Mouse (Mus musculus): ENCODE results near the gene Tnrc18. TPM values are rescaled to one million over a fixed set of nuclear protein-coding genes. Genes with fewer than 3 reads are reported as not detected.
A peak's percentile ranks its signal among the peaks of the same experiment; 100 is the strongest.

Gene Tnrc18
- polyA plus RNA-seq, 1 experiment from 2014 or later = 16.3 TPM

DNA sequence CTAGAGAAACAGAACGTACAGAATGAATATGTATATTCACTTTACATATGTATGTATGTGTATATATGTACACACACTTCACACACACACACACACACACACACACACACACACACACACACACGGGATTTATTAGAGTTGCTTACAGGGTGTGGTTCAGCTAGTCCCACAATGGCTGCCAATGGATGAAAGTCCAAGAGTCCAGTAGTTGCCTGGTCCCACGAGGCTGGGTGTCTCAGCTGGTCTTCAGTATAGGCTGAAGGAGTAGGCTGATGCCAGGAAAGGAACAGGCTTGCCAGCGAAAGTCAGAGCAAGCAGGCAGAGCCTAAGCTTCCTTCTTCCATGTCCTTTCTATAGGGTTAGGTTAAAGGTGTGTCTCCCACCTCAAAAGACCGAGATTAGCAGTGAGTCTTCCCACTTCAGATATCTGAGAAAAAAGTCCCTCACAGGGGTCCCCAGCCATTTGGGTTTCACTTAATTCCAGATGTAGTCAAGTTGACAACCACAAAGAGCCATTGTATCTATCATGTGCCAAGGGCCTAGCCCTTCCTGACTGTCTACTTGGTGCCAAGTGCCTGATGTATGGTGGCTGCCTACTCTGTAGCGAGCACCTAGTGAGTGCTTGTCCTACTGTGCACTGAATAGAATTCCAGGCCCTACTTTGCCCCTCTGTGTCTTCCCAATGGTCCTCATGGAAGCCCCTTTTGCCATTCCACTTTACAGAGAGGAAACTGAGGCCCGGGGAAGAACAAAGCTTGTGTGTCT, 33.6 kb upstream of the Tnrc18 start:
- WGBS = 82% methylated on average over 7 of the region's 7 CpGs
- ATAC-seq (replicated peaks; ENCODE audit: low FRiP score, low read depth) (no peak), DNase-seq (ENCODE audit: low spot score) (no peak)

GRCm38 (mm10) chr5:142850476-142850875, 33.0 kb upstream of the Tnrc18 start:
- Histone ChIP-seq H3K27ac (no peak overlapping the region), H3K9me3 (replicated peaks; ENCODE audit: low read length) (no peaks in the 10 kb centered on the region), H3K4me3 (replicated peaks; ENCODE audit: low read depth, low read length) (no peak overlapping the region), H3K36me3 (ENCODE audit: insufficient read depth, low read length) (no peaks in the 10 kb centered on the region), H3K27me3 (ENCODE audit: insufficient read depth, low read length) (no peaks in the 10 kb centered on the region), H3K4me1 (replicated peaks; ENCODE audit: insufficient read depth, low read length) (no peaks in the 10 kb centered on the region), H3K4me2 (ENCODE audit: low read length) (no peak overlapping the region), H3K9ac (ENCODE audit: low read depth, low read length) (no peak overlapping the region)
- WGBS = 65% methylated on average over 9 of the region's 9 CpGs
- ATAC-seq (replicated peaks; ENCODE audit: low FRiP score, low read depth) = no peak
- no peak for TF ChIP-seq CTCF (IDR thresholded peaks at IDR 0.05; ENCODE audit: low read depth)
- DNase-seq (ENCODE audit: low spot score) = no peak

More for the DNA sequence above, 33.6 kb upstream of the Tnrc18 start:
- H3K27ac ChIP-seq = no peak overlapping the region
- H3K9me3 ChIP-seq (replicated peaks; ENCODE audit: low read length) = no peaks in the 10 kb centered on the region
- no peaks in the 10 kb centered on the region for H3K4me1 ChIP-seq (replicated peaks; ENCODE audit: insufficient read depth, low read length)
- H3K36me3 ChIP-seq (ENCODE audit: insufficient read depth, low read length) = no peaks in the 10 kb centered on the region
- no peak overlapping the region for H3K4me2 ChIP-seq (ENCODE audit: low read length)
- no peak overlapping the region for H3K4me3 ChIP-seq (replicated peaks; ENCODE audit: low read depth, low read length)
- no peaks in the 10 kb centered on the region for H3K27me3 ChIP-seq (ENCODE audit: insufficient read depth, low read length)
- TF ChIP-seq CTCF (IDR thresholded peaks at IDR 0.05; ENCODE audit: low read depth) = no peak
- no peak overlapping the region for H3K9ac ChIP-seq (ENCODE audit: low read depth, low read length)

GRCm38 (mm10) chr5:142848911-142849310, 31.4 kb upstream of the Tnrc18 start:
- Histone ChIP-seq H3K4me3 (replicated peaks; ENCODE audit: low read depth, low read length) (no peak overlapping the region), H3K27ac (no peak overlapping the region), H3K9ac (ENCODE audit: low read depth, low read length) (no peak overlapping the region), H3K27me3 (ENCODE audit: insufficient read depth, low read length) (no peaks in the 10 kb centered on the region), H3K9me3 (replicated peaks; ENCODE audit: low read length) (no peaks in the 10 kb centered on the region), H3K4me1 (replicated peaks; ENCODE audit: insufficient read depth, low read length) (no peaks in the 10 kb centered on the region), H3K36me3 (ENCODE audit: insufficient read depth, low read length) (no peaks in the 10 kb centered on the region), H3K4me2 (ENCODE audit: low read length) (no peak overlapping the region)
- 96% methylated on average over 7 of the region's 7 CpGs for WGBS
- ATAC-seq (replicated peaks; ENCODE audit: low FRiP score, low read depth) (no peak), DNase-seq (ENCODE audit: low spot score) (no peak)
- TF ChIP-seq CTCF (IDR thresholded peaks at IDR 0.05; ENCODE audit: low read depth) = no peak

- H3K27ac ChIP-seq = no peak overlapping the region
- H3K9me3 ChIP-seq (replicated peaks; ENCODE audit: low read length) = no peaks in the 10 kb centered on the region
- WGBS = 59% methylated on average over 3 of the region's 3 CpGs
- DNase-seq (ENCODE audit: low spot score) (no peak), ATAC-seq (replicated peaks; ENCODE audit: low FRiP score, low read depth) (no peak)
- no peaks in the 10 kb centered on the region for H3K4me1 ChIP-seq (replicated peaks; ENCODE audit: insufficient read depth, low read length)
- H3K9ac ChIP-seq (ENCODE audit: low read depth, low read length) = no peak overlapping the region
- no peaks in the 10 kb centered on the region for H3K36me3 ChIP-seq (ENCODE audit: insufficient read depth, low read length)
- no peak overlapping the region for H3K4me3 ChIP-seq (replicated peaks; ENCODE audit: low read depth, low read length)
- no peak overlapping the region for H3K4me2 ChIP-seq (ENCODE audit: low read length)
- H3K27me3 ChIP-seq (ENCODE audit: insufficient read depth, low read length) = no peaks in the 10 kb centered on the region
- no peak for TF ChIP-seq CTCF (IDR thresholded peaks at IDR 0.05; ENCODE audit: low read depth)
These were observed 30.7 kb upstream of the Tnrc18 start for GRCm38 (mm10) chr5:142848149-142848548.

GRCm38 (mm10) chr5:142844467-142844866, 27.0 kb upstream of the Tnrc18 start:
- Histone ChIP-seq H3K4me1 (replicated peaks; ENCODE audit: insufficient read depth, low read length) (no peaks in the 10 kb centered on the region; the same call in 1 of the 2 replicates), H3K4me2 (ENCODE audit: low read length) (no peak overlapping the region), H3K9me3 (replicated peaks; ENCODE audit: low read length) (no peaks in the 10 kb centered on the region), H3K27me3 (ENCODE audit: insufficient read depth, low read length) (no peaks in the 10 kb centered on the region), H3K27ac (no peak overlapping the region), H3K4me3 (replicated peaks; ENCODE audit: low read depth, low read length) (no peak overlapping the region), H3K36me3 (ENCODE audit: insufficient read depth, low read length) (no peaks in the 10 kb centered on the region), H3K9ac (ENCODE audit: low read depth, low read length) (no peak overlapping the region)
- no peak for ATAC-seq (replicated peaks; ENCODE audit: low FRiP score, low read depth)
- DNase-seq (ENCODE audit: low spot score) = no peak
- peak; percentile 61 for TF ChIP-seq CTCF (IDR thresholded peaks at IDR 0.05; ENCODE audit: low read depth)
- 65% methylated on average over 8 of the region's 8 CpGs for WGBS

GRCm38 (mm10) chr5:142842137-142842642, 24.7 kb upstream of the Tnrc18 start:
- ATAC-seq (replicated peaks; ENCODE audit: low FRiP score, low read depth) (no peak), DNase-seq (ENCODE audit: low spot score) (no peak)
- Histone ChIP-seq H3K9me3 (replicated peaks; ENCODE audit: low read length) (no peaks in the 10 kb centered on the region), H3K27me3 (ENCODE audit: insufficient read depth, low read length) (no peaks in the 10 kb centered on the region), H3K27ac (no peak overlapping the region), H3K36me3 (ENCODE audit: insufficient read depth, low read length) (no peaks in the 10 kb centered on the region), H3K4me2 (ENCODE audit: low read length) (no peak overlapping the region), H3K9ac (ENCODE audit: low read depth, low read length) (no peak overlapping the region), H3K4me3 (replicated peaks; ENCODE audit: low read depth, low read length) (no peak overlapping the region), H3K4me1 (replicated peaks; ENCODE audit: insufficient read depth, low read length) (no peaks in the 10 kb centered on the region; the same call in 1 of the 2 replicates)
- WGBS = 24% methylated on average over 7 of the region's 7 CpGs
- TF ChIP-seq CTCF (IDR thresholded peaks at IDR 0.05; ENCODE audit: low read depth) = peak; percentile 72
